28 mouse cellular contexts compared by ENCODE assay signal in genomic region chr2:170475164-170475563, GRCm38 (mm10). TPM values are rescaled to one million over a fixed set of nuclear protein-coding genes. Genes with fewer than 3 reads are reported as not detected.
DNase-seq lines count a peak whose midpoint lies in the region; ATAC-seq and TF ChIP-seq lines count a peak whose summit lies in the region.
"Had no signal": no experiment of that assay in that cellular context is flagged by ENCODE, and none has a peak within 500 bp of the region (broad histone marks: within the 10 kb centered on the region; RNA-seq: fewer than 3 reads in every experiment).

No protein-coding gene starts in this region.

- ATAC-seq in kidney, embryonic 14.5 days (ENCODE audit: low FRiP score, low TSS enrichment) = peak; percentile 24; the same call in 1 of the 2 replicates
- ATAC-seq in activated CD4-positive, CD25-positive, alpha-beta regulatory T cell, adult 4 months = no peak
- ATAC-seq: CD4-positive, CD25-positive, alpha-beta regulatory T cell, adult 4 months; forebrain, embryonic 15.5 days had no signal

- H3K4me2 ChIP-seq in kidney, embryonic 14.5 days (replicated peaks; ENCODE audit: low read depth, low read length) = no peak overlapping the region
- H3K4me2 ChIP-seq: embryonic facial prominence, embryonic 15.5 days; forebrain, embryonic 15.5 days; heart, embryonic 12.5 days; hindbrain, embryonic 15.5 days had no signal

- no peaks in the 10 kb centered on the region for H3K27me3 ChIP-seq in kidney, embryonic 14.5 days (ENCODE audit: control insufficient read depth, insufficient read depth, low read length)
- H3K27me3 ChIP-seq: embryonic facial prominence, embryonic 15.5 days; forebrain, embryonic 15.5 days; hindbrain, embryonic 15.5 days had no signal

- TF ChIP-seq CTCF in layer of hippocampus, adult 2 months (conservative IDR thresholded peaks at IDR 0.05) = no peak

- H3K4me3 ChIP-seq in kidney, embryonic 14.5 days (ENCODE audit: low read length) = no peak overlapping the region
- no peak overlapping the region for H3K4me3 ChIP-seq in layer of hippocampus, adult 2 months
- H3K4me3 ChIP-seq: embryonic facial prominence, embryonic 15.5 days; erythroblast, embryonic 14.5 days; forebrain, embryonic 15.5 days; heart, adult 2 months; heart, embryonic 12.5 days; hindbrain, embryonic 15.5 days had no signal

- WGBS in kidney, embryonic 14.5 days = 69% methylated on average over 3 of the region's 3 CpGs

- peaks cover 3% of the 10 kb centered on the region; the same call in 1 of the 2 replicates for H3K9me3 ChIP-seq in kidney, embryonic 14.5 days (ENCODE audit: control insufficient read depth, low read length)
- H3K9me3 ChIP-seq: embryonic facial prominence, embryonic 15.5 days; forebrain, embryonic 15.5 days; hindbrain, embryonic 15.5 days had no signal

- H3K9ac ChIP-seq in kidney, embryonic 14.5 days (ENCODE audit: low read depth, low read length) = no peak overlapping the region
- H3K9ac ChIP-seq: embryonic facial prominence, embryonic 15.5 days; forebrain, embryonic 15.5 days; heart, embryonic 12.5 days; hindbrain, embryonic 15.5 days had no signal

- peak; percentile 83 for DNase-seq in kidney, adult 11 months
- no peak for DNase-seq in kidney, adult 18-20 months
- peak; percentile 24 for DNase-seq in kidney, postnatal 10 days
- no peak for DNase-seq in adrenal gland, postnatal 14 days
- DNase-seq in layer of hippocampus, adult 2 months (ENCODE audit: low spot score in 2 of 2) = no peak
- DNase-seq: adrenal gland, adult 2 months; adrenal gland, postnatal 36 days; B cell, adult 2 months; cerebellum, adult 2 months; cerebellum, postnatal 14 days; embryo, embryonic 11 days; gastrocnemius, postnatal 10 days; heart, adult 2 months; heart, postnatal 36 days had no signal

- no peaks in the 10 kb centered on the region for H3K36me3 ChIP-seq in kidney, embryonic 14.5 days (ENCODE audit: control insufficient read depth, insufficient read depth, low read length)
- H3K36me3 ChIP-seq: embryonic facial prominence, embryonic 15.5 days; forebrain, embryonic 15.5 days; G1E; heart, embryonic 12.5 days; hindbrain, embryonic 15.5 days had no signal

- no peak overlapping the region for H3K27ac ChIP-seq in kidney, embryonic 14.5 days (ENCODE audit: low read depth, low read length)
- H3K27ac ChIP-seq in layer of hippocampus, adult 2 months = no peak overlapping the region
- H3K27ac ChIP-seq: embryonic facial prominence, embryonic 15.5 days; forebrain, embryonic 15.5 days; heart, adult 2 months; hindbrain, embryonic 15.5 days had no signal

- peaks cover 3% of the 10 kb centered on the region; the same call in 1 of the 2 replicates for H3K4me1 ChIP-seq in kidney, embryonic 14.5 days (ENCODE audit: control insufficient read depth, insufficient read depth, low read length)
- H3K4me1 ChIP-seq: embryonic facial prominence, embryonic 15.5 days; forebrain, embryonic 15.5 days; hindbrain, embryonic 15.5 days had no signal

RNA-seq across cellular contexts. Expression of gene Pfdn4, which starts 21.1 kb away (rescaled TPM):
- 102 and 154 TPM in 2 replicates for polyA plus RNA-seq in kidney, embryonic 14.5 days (2014; fragmentation: Nextera tagmentation; extraction: Ambion mirVana)
- 19.4 and 24.1 TPM in 2 replicates for total RNA-seq in adrenal gland, postnatal 14 days (2021)
- 10 to 100 TPM; 28.6 to 32.2 TPM for total RNA-seq in layer of hippocampus, adult 2 months (2021)
- 10 to 100 TPM; 52.3 to 58.8 TPM for polyA plus RNA-seq in activated CD4-positive, CD25-positive, alpha-beta regulatory T cell, adult 4 months (2017; shearing (Covaris generic))

RNA-seq across cellular contexts. Expression of gene Cyp24a1, which starts 21.8 kb away (rescaled TPM):
- polyA plus RNA-seq in kidney, embryonic 14.5 days (2014; fragmentation: Nextera tagmentation; extraction: Ambion mirVana) = 0.09 and 0.23 TPM in 2 replicates
- not detected in 2 replicates for total RNA-seq in adrenal gland, postnatal 14 days (2021)
- total RNA-seq in layer of hippocampus, adult 2 months (2021) = not detected
- under 1 TPM in 1 of 2 experiments, not detected in 1; 0.19 TPM for polyA plus RNA-seq in activated CD4-positive, CD25-positive, alpha-beta regulatory T cell, adult 4 months (2017; shearing (Covaris generic))
- total RNA-seq: adrenal gland, adult 2 months; adrenal gland, postnatal 36 days; common myeloid progenitor, adult 5-6 weeks; G1E; gastrocnemius, postnatal 10 days; gastrocnemius, postnatal 4 days; heart, adult 2 months; heart, postnatal 36 days had no signal
- polyA plus RNA-seq: CD4-positive, CD25-positive, alpha-beta regulatory T cell, adult 4 months; embryonic facial prominence, embryonic 11.5 days; erythroblast, embryonic 14.5 days; forebrain, embryonic 11.5 days; G1E; heart, adult 2 months; heart, embryonic 12.5 days; heart, embryonic 16.5 days had no signal

RNA-seq across cellular contexts. Expression of gene Bcas1, which starts 47.5 kb away (rescaled TPM):
- polyA plus RNA-seq in kidney, embryonic 14.5 days (2014; fragmentation: Nextera tagmentation; extraction: Ambion mirVana) = 0.64 TPM in 1 of 2 replicates, not detected in the other
- total RNA-seq in adrenal gland, postnatal 14 days (2021) = 0.30 and 0.49 TPM in 2 replicates
- total RNA-seq in layer of hippocampus, adult 2 months (2021) = 10 to 100 TPM; 59.4 to 69.6 TPM
- polyA plus RNA-seq in activated CD4-positive, CD25-positive, alpha-beta regulatory T cell, adult 4 months (2017; shearing (Covaris generic)) = 1 to 10 TPM; 3.0 to 4.4 TPM
- total RNA-seq: heart, postnatal 36 days had no signal
- polyA plus RNA-seq: adrenal gland, adult 2 months; G1E had no signal

Comparison
In these comparisons a context has a peak if more than half of its experiments do, and no peak if none do; other contexts are left out.
1. DNase-seq: peak in kidney, adult 11 months (single experiment) and kidney, postnatal 10 days (single experiment); none in kidney, adult 18-20 months (single experiment), adrenal gland, postnatal 14 days (single experiment) and layer of hippocampus, adult 2 months (0 of 2).
2. RNA of gene Bcas1, which starts 47.5 kb away (total RNA-seq): 59.4 to 69.6 TPM in layer of hippocampus, adult 2 months; 0.30 to 0.49 TPM in adrenal gland, postnatal 14 days; every median in the first group is over 10 times any median in the second.